Mouse (Mus musculus): ENCODE measurements around the gene Pgm3. TPM values are rescaled to one million over a fixed set of nuclear protein-coding genes. Genes with fewer than 3 reads are reported as not detected.

The Pgm3 gene
- polyA plus RNA-seq, 1 experiment from 2014 or later = 20.5 TPM

DNA sequence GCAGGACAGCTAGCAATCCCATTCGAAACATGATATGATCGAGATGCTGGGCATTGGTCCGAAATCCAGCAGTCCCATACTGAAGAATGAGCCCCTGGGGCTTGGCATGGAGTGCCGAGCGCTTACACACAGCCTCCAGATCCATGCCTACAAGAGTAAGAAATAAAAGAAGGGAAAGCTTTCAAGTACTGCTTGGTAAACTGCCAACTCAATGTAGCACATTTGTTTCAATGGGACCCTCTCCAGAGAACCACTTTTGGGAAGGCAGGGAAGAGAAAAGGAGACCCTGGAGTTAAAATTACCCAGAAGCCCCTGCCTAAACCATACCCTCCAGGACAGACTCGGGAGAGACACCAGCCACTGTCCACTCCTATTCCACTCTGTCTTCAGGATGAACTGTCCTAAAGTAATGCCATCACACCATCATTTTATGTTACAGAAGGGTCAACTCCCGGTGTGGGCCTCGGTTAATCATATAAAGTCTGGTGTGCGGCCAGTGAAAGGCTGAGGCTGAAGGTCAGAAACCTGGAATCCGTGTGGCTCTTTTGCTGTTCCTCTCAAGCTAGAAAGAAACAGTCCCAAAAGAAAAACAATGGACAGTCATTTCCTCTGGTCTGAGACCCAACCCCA lies 1.3 kb downstream of the Pgm3 start:
- Histone ChIP-seq H3K27ac (ENCODE audit: low read length) (no peak overlapping the region), H3K27me3 (replicated peaks; ENCODE audit: insufficient read depth, low read length) (no peaks in the 10 kb centered on the region), H3K4me2 (replicated peaks; ENCODE audit: low read depth, low read length) (peak overlapping the region; percentile 99), H3K4me3 (ENCODE audit: low read depth, low read length) (peak overlapping the region; percentile 72; the same call in 1 of the 2 replicates), H3K9me3 (ENCODE audit: low read length) (no peaks in the 10 kb centered on the region), H3K4me1 (ENCODE audit: insufficient read depth, low read depth, low read length) (peaks cover 5% of the 10 kb centered on the region; the same call in 1 of the 2 replicates), H3K9ac (replicated peaks; ENCODE audit: low read depth) (no peak overlapping the region), H3K36me3 (ENCODE audit: insufficient read depth, low read length) (0 out of 2 replicates have a peak, but pooled peaks cover 6% of the 10 kb centered on the region)
- ATAC-seq = no peak
- no peak for DNase-seq (ENCODE audit: low spot score)
- TF ChIP-seq CTCF (IDR thresholded peaks at IDR 0.05) = no peak
- no peak for TF ChIP-seq EP300 (IDR thresholded peaks at IDR 0.05)
- WGBS = 67% methylated on average over 10 of the region's 10 CpGs

DNA sequence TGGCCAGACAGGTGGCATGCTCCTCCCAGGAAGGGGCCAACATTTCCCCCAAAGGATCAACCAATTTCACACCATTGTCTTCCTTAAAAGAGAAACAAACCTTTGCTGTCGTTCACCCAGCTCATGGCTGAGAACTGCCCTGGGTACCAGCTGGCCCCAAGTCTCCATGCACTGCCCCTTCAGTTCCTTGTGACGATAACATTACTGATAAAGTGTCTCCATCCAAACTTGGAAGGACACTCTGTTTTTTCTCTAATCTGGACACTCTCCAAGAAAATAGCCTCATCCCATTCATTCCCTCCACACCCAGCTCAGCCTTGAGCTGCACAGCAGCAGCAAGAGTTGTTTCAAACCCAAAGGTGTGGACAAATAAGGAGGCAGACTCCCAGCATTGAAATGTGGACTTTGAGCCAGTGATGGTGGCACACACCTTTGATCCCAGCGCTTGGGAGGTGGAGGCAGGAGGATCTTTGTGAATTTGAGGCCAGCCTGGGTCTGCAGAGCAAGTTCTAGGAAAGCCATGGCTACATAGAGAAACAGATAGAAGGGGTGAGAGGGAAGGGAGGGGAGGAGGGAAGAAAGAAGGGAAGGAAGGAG lies 2.2 kb downstream of the Pgm3 start:
- Histone ChIP-seq H3K9me3 (ENCODE audit: low read length) (no peaks in the 10 kb centered on the region), H3K4me1 (ENCODE audit: insufficient read depth, low read depth, low read length) (peaks cover 5% of the 10 kb centered on the region; the same call in 1 of the 2 replicates), H3K27me3 (replicated peaks; ENCODE audit: insufficient read depth, low read length) (no peaks in the 10 kb centered on the region), H3K36me3 (ENCODE audit: insufficient read depth, low read length) (0 out of 2 replicates have a peak, but pooled peaks cover 6% of the 10 kb centered on the region), H3K27ac (ENCODE audit: low read length) (no peak overlapping the region), H3K4me2 (replicated peaks; ENCODE audit: low read depth, low read length) (no peak overlapping the region), H3K4me3 (ENCODE audit: low read depth, low read length) (no peak overlapping the region), H3K9ac (replicated peaks; ENCODE audit: low read depth) (no peak overlapping the region)
- no peak for ATAC-seq
- DNase-seq (ENCODE audit: low spot score) = peak; percentile 21
- 63% methylated on average over 3 of the region's 3 CpGs for WGBS
- TF ChIP-seq CTCF (IDR thresholded peaks at IDR 0.05) = no peak
- no peak for TF ChIP-seq EP300 (IDR thresholded peaks at IDR 0.05)

GRCm38 (mm10) chr9:86560543-86560942 lies 11.1 kb downstream of the Pgm3 start:
- Histone ChIP-seq H3K4me1 (ENCODE audit: insufficient read depth, low read depth, low read length) (no peaks in the 10 kb centered on the region), H3K9ac (replicated peaks; ENCODE audit: low read depth) (no peak overlapping the region), H3K27ac (ENCODE audit: low read length) (no peak overlapping the region), H3K9me3 (ENCODE audit: low read length) (no peaks in the 10 kb centered on the region), H3K4me2 (replicated peaks; ENCODE audit: low read depth, low read length) (no peak overlapping the region), H3K27me3 (replicated peaks; ENCODE audit: insufficient read depth, low read length) (no peaks in the 10 kb centered on the region), H3K36me3 (ENCODE audit: insufficient read depth, low read length) (0 out of 2 replicates have a peak, but pooled peaks cover 6% of the 10 kb centered on the region), H3K4me3 (ENCODE audit: low read depth, low read length) (no peak overlapping the region)
- WGBS = 60% methylated on average over 3 of the region's 3 CpGs
- DNase-seq (ENCODE audit: low spot score) (peak; percentile 75), ATAC-seq (peak; percentile 92)
- TF ChIP-seq CTCF (IDR thresholded peaks at IDR 0.05) (no peak), EP300 (IDR thresholded peaks at IDR 0.05) (peak; percentile 68)

GRCm38 (mm10) chr9:86554641-86555040 lies 17.0 kb downstream of the Pgm3 start:
- Histone ChIP-seq H3K4me3 (ENCODE audit: low read depth, low read length) (no peak overlapping the region), H3K9me3 (ENCODE audit: low read length) (no peaks in the 10 kb centered on the region), H3K4me2 (replicated peaks; ENCODE audit: low read depth, low read length) (no peak overlapping the region), H3K4me1 (ENCODE audit: insufficient read depth, low read depth, low read length) (no peaks in the 10 kb centered on the region), H3K27me3 (replicated peaks; ENCODE audit: insufficient read depth, low read length) (no peaks in the 10 kb centered on the region), H3K36me3 (ENCODE audit: insufficient read depth, low read length) (peaks cover 14% of the 10 kb centered on the region; the same call in 1 of the 2 replicates), H3K9ac (replicated peaks; ENCODE audit: low read depth) (no peak overlapping the region), H3K27ac (ENCODE audit: low read length) (no peak overlapping the region)
- ATAC-seq = no peak
- DNase-seq (ENCODE audit: low spot score) = no peak
- WGBS = 94% methylated on average over 4 of the region's 4 CpGs
- TF ChIP-seq EP300 (IDR thresholded peaks at IDR 0.05) = no peak
- no peak for TF ChIP-seq CTCF (IDR thresholded peaks at IDR 0.05)

GRCm38 (mm10) chr9:86553886-86554285 lies 17.8 kb downstream of the Pgm3 start:
- no peak overlapping the region for H3K4me3 ChIP-seq (ENCODE audit: low read depth, low read length)
- H3K9me3 ChIP-seq (ENCODE audit: low read length) = no peaks in the 10 kb centered on the region
- H3K27me3 ChIP-seq (replicated peaks; ENCODE audit: insufficient read depth, low read length) = no peaks in the 10 kb centered on the region
- DNase-seq (ENCODE audit: low spot score) (no peak), ATAC-seq (no peak)
- H3K4me2 ChIP-seq (replicated peaks; ENCODE audit: low read depth, low read length) = no peak overlapping the region
- H3K4me1 ChIP-seq (ENCODE audit: insufficient read depth, low read depth, low read length) = no peaks in the 10 kb centered on the region
- no peak overlapping the region for H3K9ac ChIP-seq (replicated peaks; ENCODE audit: low read depth)
- no peak for TF ChIP-seq EP300 (IDR thresholded peaks at IDR 0.05)
- no peak for TF ChIP-seq CTCF (IDR thresholded peaks at IDR 0.05)
- 85% methylated on average over 9 of the region's 9 CpGs for WGBS
- no peak overlapping the region for H3K27ac ChIP-seq (ENCODE audit: low read length)
- H3K36me3 ChIP-seq (ENCODE audit: insufficient read depth, low read length) = peaks cover 15% of the 10 kb centered on the region; the same call in 1 of the 2 replicates

- WGBS = 91% methylated on average over 3 of the region's 3 CpGs
- DNase-seq (ENCODE audit: low spot score) = no peak
- peaks cover 19% of the 10 kb centered on the region; the same call in 1 of the 2 replicates for H3K36me3 ChIP-seq (ENCODE audit: insufficient read depth, low read length)
- no peaks in the 10 kb centered on the region for H3K9me3 ChIP-seq (ENCODE audit: low read length)
- H3K9ac ChIP-seq (replicated peaks; ENCODE audit: low read depth) = no peak overlapping the region
- TF ChIP-seq EP300 (IDR thresholded peaks at IDR 0.05) (no peak), CTCF (IDR thresholded peaks at IDR 0.05) (no peak)
- H3K4me1 ChIP-seq (ENCODE audit: insufficient read depth, low read depth, low read length) = no peaks in the 10 kb centered on the region
- H3K27ac ChIP-seq (ENCODE audit: low read length) = no peak overlapping the region
- no peak overlapping the region for H3K4me3 ChIP-seq (ENCODE audit: low read depth, low read length)
- ATAC-seq = no peak
- H3K4me2 ChIP-seq (replicated peaks; ENCODE audit: low read depth, low read length) = no peak overlapping the region
- H3K27me3 ChIP-seq (replicated peaks; ENCODE audit: insufficient read depth, low read length) = no peaks in the 10 kb centered on the region
These were observed 20.9 kb downstream of the Pgm3 start for GRCm38 (mm10) chr9:86550717-86551116.

Measured in lung, postnatal 0 days (tissue).